Mouse (Mus musculus) midbrain, embryonic 11.5 days (tissue): ENCODE measurements around the gene Zcrb1. TPM values are rescaled to one million over a fixed set of nuclear protein-coding genes. Genes with fewer than 3 reads are reported as not detected.

Source experiments
- ATAC-seq: fragments of 200-750 bp; cut with Nextera tagmentation; 2 replicates; pipeline ENCODE4 v1.8.0; 2017; ENCODE audit warnings: moderate TSS enrichment, moderate library complexity; ENCODE audit not compliant: low FRiP score
- DNase-seq: peaks from one replicate; pipeline ENCODE4 v3.0.0; 2015; ENCODE audit warnings: low spot score; ENCODE audit errors: missing footprints
- H3K27ac ChIP-seq: fragments of 300-500 bp; sonication (generic); 2 replicates; pipeline ENCODE4 v1.5.1; 2014; ENCODE audit warnings: low read depth, low read length
- H3K27me3 ChIP-seq: fragments of 300-500 bp; sonication (generic); 2 replicates; pipeline ENCODE4 v1.6.1; 2014; ENCODE audit warnings: mild to moderate bottlenecking, low read length, moderate library complexity, mixed read lengths; ENCODE audit not compliant: control insufficient read depth, insufficient read depth
- H3K36me3 ChIP-seq: fragments of 300-500 bp; sonication (generic); 2 replicates; pipeline ENCODE4 v1.6.1; 2014; ENCODE audit warnings: mild to moderate bottlenecking, low read length, moderate library complexity, mixed read lengths; ENCODE audit not compliant: control insufficient read depth, insufficient read depth
- H3K4me1 ChIP-seq: fragments of 300-500 bp; sonication (generic); 2 replicates; pipeline ENCODE4 v1.6.1; 2014; ENCODE audit warnings: low read length; ENCODE audit not compliant: control insufficient read depth, insufficient read depth
- H3K4me2 ChIP-seq: fragments of 300-500 bp; sonication (generic); 2 replicates; pipeline ENCODE4 v1.6.1; 2014; ENCODE audit warnings: mild to moderate bottlenecking, moderate library complexity
- H3K4me3 ChIP-seq: fragments of 300-500 bp; sonication (generic); 2 replicates; pipeline ENCODE4 v1.5.1; 2014; ENCODE audit warnings: low read depth, low read length
- H3K9ac ChIP-seq: fragments of 300-500 bp; sonication (generic); 2 replicates; pipeline ENCODE4 v1.6.1; 2014; ENCODE audit warnings: low read length
- H3K9me3 ChIP-seq: fragments of 300-500 bp; sonication (generic); 2 replicates; pipeline ENCODE4 v1.6.1; 2016; ENCODE audit warnings: low read length; ENCODE audit not compliant: control insufficient read depth
- WGBS: fragments of 180-500 bp; shearing (Covaris S2); extraction: QIAGEN DNeasy Blood & Tissue Kit; methylation state at CpG from one replicate; pipeline ENCODE4 v1.1.7; 2014; 5-methylcytosine and 5-hydroxymethylcytosine counted together
- polyA plus RNA-seq: library from polyadenylated mRNA; unstranded; fragments of >200 nt; fragmentation: Nextera tagmentation; extraction: Ambion mirVana; gene quantifications from 2 replicates; pipeline ENCODE4 v1.2.1, GENCODE M21; 2014

The Zcrb1 gene
- polyA plus RNA-seq = 163 and 179 TPM in 2 replicates

DNA sequence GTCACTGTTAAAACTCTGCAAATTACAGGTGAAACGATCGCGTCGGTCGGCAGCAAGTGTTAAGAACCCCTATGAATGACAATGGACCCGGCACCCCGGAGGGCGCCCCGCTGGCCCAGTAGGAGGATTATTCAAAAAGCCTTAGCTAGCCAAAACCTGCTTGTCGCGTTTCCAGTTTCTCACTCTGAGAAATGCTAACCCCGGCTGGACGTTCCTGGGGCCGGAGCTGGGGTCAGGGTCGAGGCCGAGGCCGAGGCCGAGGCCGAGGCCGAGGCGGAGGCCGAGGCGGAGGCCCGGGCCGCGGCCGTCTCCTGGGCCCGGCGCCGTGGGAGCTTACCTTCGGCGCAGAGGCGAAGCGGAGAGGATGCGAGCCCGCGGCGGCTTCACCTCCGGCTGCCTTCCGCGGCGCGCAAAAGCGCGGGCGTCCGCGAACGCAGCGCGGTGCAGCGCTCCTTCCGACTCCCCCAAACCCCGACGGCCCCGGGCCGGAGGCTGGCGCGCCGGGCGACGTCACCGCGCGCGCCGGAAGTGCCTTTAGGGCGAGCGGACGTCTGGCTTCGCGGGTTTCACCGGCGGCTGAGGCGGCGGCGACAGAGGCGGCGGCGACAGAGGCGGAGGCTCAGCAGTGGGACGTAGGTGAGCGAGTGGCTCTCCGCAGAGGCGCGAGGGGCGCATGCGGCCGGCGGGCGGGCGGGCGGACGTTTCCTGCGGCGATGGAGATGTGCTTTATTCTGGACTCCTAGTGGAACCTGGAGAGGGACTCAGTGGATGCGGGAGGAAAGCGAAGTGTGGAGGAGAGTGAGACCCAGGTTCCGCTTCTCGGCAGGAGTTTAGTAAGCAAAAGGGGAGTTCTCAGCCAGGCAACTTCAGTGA, at the start of gene Zcrb1, which contains the start of gene Pphln1:
Gene Zcrb1, minus strand, starts transcription at position 509 of the 873 bp plus-strand sequence.
Gene Pphln1, plus strand, starts transcription at position 525 of the 873 bp plus-strand sequence.
- Histone ChIP-seq H3K27ac (peak within 1 kb of the TSS; percentile 81), H3K9me3 (no peaks in the 10 kb centered on the region), H3K27me3 (no peaks in the 10 kb centered on the region), H3K4me1 (peaks cover 16% of the 10 kb centered on the region), H3K4me2 (peak within 1 kb of the TSS; percentile 64), H3K36me3 (peaks cover 8% of the 10 kb centered on the region; the same call in 1 of the 2 replicates), H3K9ac (peak within 1 kb of the TSS; percentile 93), H3K4me3 (peak within 1 kb of the TSS; percentile 96)
- DNase-seq (peak; percentile 99), ATAC-seq (peak; percentile 96)
- under 1% methylated on average over 99 of the region's 100 CpGs for WGBS

DNA sequence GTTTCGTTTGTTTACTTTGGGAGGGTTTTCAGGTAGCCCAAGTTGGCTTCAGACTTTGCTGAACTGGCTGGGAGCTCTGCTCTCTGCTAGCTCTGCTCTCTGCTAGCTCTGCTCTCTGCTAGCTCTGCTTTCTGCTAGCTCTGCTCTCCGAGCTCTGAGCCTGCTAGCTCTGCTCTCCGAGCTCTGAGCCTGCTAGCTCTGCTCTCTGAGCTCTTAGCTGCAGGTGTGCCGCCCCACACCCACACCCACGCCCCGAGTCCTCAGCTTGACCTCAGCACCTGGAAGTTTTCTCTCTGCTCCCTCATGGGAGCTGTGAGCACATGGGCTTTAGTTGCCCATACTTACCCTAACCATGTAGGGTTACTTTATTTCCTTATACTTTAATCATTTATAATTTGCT, 45.5 kb upstream of the Zcrb1 start:
- WGBS = 88% methylated on average over 6 of the region's 6 CpGs
- Histone ChIP-seq H3K4me3 (no peak overlapping the region), H3K9me3 (no peaks in the 10 kb centered on the region), H3K36me3 (peaks cover 4% of the 10 kb centered on the region; the same call in 1 of the 2 replicates), H3K9ac (no peak overlapping the region), H3K27me3 (no peaks in the 10 kb centered on the region), H3K27ac (no peak overlapping the region), H3K4me1 (no peaks in the 10 kb centered on the region), H3K4me2 (no peak overlapping the region)
- DNase-seq (peak; percentile 39), ATAC-seq (no peak)

DNA sequence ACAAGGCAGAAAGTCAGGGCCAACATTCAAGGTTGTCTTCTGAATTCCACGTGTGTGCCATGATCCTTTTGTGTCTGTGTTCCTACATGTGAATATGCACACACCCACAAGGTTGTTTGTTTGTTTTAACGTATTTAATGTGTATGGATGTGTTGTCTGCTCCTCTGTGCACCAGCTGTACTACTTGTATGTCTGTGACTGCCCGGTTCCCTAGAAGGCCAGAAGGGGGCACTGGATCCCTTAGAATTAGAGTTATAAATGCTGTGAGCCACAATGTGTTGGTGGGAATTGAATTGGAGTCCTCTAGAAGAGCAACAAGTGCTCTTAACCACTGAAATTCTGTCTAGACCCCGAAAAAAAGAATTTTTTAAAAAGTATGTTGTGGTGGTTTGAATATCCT, 44.1 kb upstream of the Zcrb1 start:
- DNase-seq = peak; percentile 60
- WGBS = 91% methylated on average over 4 of the region's 4 CpGs
- H3K4me2 ChIP-seq = no peak overlapping the region
- peaks cover 4% of the 10 kb centered on the region; the same call in 1 of the 2 replicates for H3K36me3 ChIP-seq
- H3K27me3 ChIP-seq = no peaks in the 10 kb centered on the region
- H3K27ac ChIP-seq = no peak overlapping the region
- H3K9ac ChIP-seq = no peak overlapping the region
- H3K4me3 ChIP-seq = no peak overlapping the region
- H3K4me1 ChIP-seq = no peaks in the 10 kb centered on the region
- H3K9me3 ChIP-seq = no peaks in the 10 kb centered on the region
- no peak for ATAC-seq

DNA sequence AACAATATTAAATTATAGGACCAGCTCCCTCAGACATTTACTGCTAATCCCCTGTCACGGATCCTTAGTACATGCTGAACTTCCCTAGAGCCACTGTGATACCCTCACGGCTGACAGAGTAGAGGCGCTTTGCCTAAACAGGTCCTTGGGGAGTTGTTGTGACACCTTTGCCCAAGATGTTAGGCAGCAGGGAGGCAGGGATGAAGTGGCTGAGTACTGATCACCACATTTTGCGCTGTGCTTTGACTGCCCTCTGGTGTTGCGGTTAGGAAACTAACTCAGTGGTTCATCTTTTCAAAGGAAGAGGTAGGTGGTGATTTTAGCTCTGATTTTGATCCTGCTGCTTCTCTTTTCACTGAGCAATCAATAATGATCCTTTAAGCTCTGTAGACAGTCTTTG, 40.5 kb upstream of the Zcrb1 start:
- Histone ChIP-seq H3K9ac (no peak overlapping the region), H3K27ac (no peak overlapping the region), H3K4me2 (no peak overlapping the region), H3K4me1 (no peaks in the 10 kb centered on the region), H3K36me3 (peaks cover 4% of the 10 kb centered on the region; the same call in 1 of the 2 replicates), H3K4me3 (no peak overlapping the region), H3K9me3 (no peaks in the 10 kb centered on the region), H3K27me3 (no peaks in the 10 kb centered on the region)
- peak; percentile 61; the same call in 1 of the 2 replicates for ATAC-seq
- peak; percentile 86 for DNase-seq
- 47% methylated on average over 5 of the region's 5 CpGs for WGBS

DNA sequence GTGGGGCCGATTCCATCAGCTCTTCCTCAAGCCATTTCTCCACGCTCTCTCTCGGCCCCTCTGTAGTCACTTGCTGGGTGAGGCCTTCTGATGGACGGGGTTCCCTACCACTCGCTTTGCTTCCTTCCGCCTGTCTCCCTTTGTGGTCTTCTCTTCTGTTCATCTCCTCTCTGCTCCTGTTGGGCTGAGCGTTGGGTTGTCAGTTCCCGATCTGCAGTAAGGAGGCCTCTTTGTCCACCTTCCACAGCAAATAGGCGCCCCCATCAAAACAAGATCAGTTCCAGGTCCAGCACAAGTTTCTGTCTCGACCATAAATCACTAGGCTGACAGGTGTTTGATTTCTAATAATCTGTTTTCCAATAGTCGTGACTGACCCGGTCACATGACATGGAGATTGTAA, 37.9 kb upstream of the Zcrb1 start:
- Histone ChIP-seq H3K4me1 (no peaks in the 10 kb centered on the region), H3K36me3 (no peaks in the 10 kb centered on the region), H3K4me2 (no peak overlapping the region), H3K4me3 (no peak overlapping the region), H3K27ac (no peak overlapping the region), H3K9ac (no peak overlapping the region), H3K9me3 (no peaks in the 10 kb centered on the region), H3K27me3 (no peaks in the 10 kb centered on the region)
- WGBS = 92% methylated on average over 12 of the region's 12 CpGs
- DNase-seq = peak; percentile 51
- ATAC-seq = no peak

DNA sequence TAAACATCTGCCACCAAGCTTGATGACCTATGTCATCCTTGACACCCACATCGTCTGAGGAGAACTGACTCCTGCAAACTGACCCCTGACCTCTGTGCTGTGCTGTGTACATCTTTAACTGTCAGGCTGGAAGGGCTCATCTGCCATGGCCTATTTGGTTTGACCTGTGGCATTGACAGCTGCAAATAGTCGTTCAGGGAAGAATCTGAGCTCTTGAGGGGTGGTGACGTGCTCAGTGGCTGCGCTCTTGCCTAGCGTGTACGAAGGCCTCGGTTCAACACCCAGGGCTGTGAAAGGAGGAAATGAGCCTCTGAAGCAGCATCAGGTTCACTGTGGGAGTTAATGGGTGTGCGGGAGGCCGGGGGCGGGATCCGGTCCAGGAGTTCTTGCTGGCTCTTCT, 35.7 kb upstream of the Zcrb1 start:
- ATAC-seq (0 out of 2 replicates have a peak, but pooled peaks have one; percentile 44), DNase-seq (peak; percentile 82)
- H3K27me3 ChIP-seq = no peaks in the 10 kb centered on the region
- no peak overlapping the region for H3K4me3 ChIP-seq
- H3K9ac ChIP-seq = no peak overlapping the region
- no peaks in the 10 kb centered on the region for H3K9me3 ChIP-seq
- no peaks in the 10 kb centered on the region for H3K4me1 ChIP-seq
- H3K36me3 ChIP-seq = no peaks in the 10 kb centered on the region
- no peak overlapping the region for H3K4me2 ChIP-seq
- H3K27ac ChIP-seq = no peak overlapping the region
- WGBS = 80% methylated on average over 11 of the region's 11 CpGs

DNA sequence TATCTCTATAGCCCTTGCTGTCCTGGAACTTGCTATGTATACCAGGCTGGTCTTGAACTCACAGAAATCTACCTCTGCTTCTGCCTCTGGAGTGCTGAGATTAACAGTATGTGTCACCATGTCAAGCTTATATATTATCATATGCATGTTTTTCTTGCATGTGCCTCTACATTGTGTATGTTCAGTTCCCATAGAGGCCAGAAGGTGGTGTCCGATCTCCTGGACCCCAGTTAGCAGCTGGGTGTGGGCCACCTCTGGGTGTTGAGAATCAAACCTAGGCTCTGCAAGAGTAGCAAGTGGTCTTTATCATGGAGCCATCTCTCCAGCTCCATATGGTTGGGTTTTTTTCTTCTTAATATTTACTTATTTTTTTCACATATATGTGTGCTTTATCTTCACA, 24.4 kb upstream of the Zcrb1 start:
- H3K4me1 ChIP-seq = no peaks in the 10 kb centered on the region
- WGBS = 95% methylated on average over 1 of the region's 1 CpGs
- H3K36me3 ChIP-seq = no peaks in the 10 kb centered on the region; the same call in 1 of the 2 replicates
- no peaks in the 10 kb centered on the region for H3K27me3 ChIP-seq
- no peaks in the 10 kb centered on the region for H3K9me3 ChIP-seq
- H3K9ac ChIP-seq = no peak overlapping the region
- no peak for ATAC-seq
- H3K27ac ChIP-seq = no peak overlapping the region
- H3K4me3 ChIP-seq = no peak overlapping the region
- DNase-seq = no peak
- H3K4me2 ChIP-seq = no peak overlapping the region

DNA sequence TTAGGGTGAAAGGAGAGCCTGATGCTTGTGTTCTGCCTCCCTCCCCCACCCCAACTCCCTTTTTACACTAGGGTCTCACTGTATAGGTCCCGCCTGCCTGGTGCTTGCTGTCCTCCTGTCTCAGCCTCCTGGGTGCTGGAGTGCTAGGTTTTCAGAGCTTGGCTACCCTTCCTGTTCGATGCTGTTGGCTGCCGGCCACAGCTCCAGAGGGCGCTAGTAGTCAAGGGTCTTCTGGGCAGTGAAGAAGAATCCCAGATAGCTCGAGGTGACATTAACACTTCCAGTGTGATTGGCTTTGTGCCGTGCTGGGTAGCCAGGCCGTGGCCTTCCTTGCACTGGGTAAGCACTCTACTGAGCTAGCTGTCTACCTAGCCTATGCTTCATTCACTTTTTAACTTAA, 22.5 kb upstream of the Zcrb1 start:
- Histone ChIP-seq H3K9ac (no peak overlapping the region), H3K4me3 (no peak overlapping the region), H3K36me3 (no peaks in the 10 kb centered on the region; the same call in 1 of the 2 replicates), H3K9me3 (no peaks in the 10 kb centered on the region), H3K27me3 (no peaks in the 10 kb centered on the region), H3K27ac (no peak overlapping the region), H3K4me1 (no peaks in the 10 kb centered on the region), H3K4me2 (no peak overlapping the region)
- ATAC-seq (no peak), DNase-seq (no peak)
- 91% methylated on average over 7 of the region's 7 CpGs for WGBS

DNA sequence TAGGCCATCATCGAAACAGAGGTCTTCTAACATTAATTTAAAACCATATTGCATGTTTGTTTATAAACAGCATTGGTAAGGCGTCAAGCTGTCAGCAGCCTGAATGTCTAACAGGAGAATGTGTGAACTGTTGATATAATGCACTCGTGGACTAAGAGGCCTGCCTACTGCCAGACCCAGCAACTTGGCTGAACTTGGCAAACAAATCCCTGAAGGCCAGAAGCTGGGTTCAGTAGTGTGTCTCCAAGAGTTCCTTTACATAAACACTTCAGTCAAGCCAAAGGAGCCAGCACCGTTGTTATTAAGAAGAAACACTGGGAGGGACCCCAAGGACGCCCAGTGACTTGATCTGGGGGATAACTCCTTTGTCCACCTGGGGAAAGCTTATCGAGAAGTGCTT, 18.2 kb upstream of the Zcrb1 start:
- Histone ChIP-seq H3K27ac (no peak overlapping the region), H3K4me3 (no peak overlapping the region), H3K4me1 (no peaks in the 10 kb centered on the region), H3K9ac (no peak overlapping the region), H3K27me3 (no peaks in the 10 kb centered on the region), H3K9me3 (no peaks in the 10 kb centered on the region), H3K36me3 (no peaks in the 10 kb centered on the region), H3K4me2 (no peak overlapping the region)
- ATAC-seq (no peak), DNase-seq (no peak)
- 87% methylated on average over 6 of the region's 6 CpGs for WGBS
